In the genomic region with DNA sequence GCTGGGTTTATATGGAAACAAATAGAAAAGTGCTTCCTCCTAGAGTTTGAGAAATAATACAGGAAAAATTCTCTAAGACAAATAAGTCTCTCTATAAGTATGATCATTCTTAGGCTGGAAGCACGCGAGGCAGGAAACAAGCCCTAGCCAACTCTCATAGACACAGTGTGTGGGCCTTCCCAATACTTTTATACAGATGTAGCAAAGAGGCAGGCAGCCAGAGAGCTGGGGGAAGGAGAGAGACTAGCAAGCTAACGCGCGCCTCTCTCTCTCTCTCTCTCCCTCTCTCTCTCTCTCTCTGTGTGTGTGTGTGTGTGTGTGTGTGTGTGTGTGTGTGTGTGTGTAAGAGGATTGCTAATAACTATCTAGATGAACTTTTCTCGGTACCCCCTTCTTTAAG, we compare ENCODE assay signal across 9 mouse cellular contexts. TPM values are rescaled to one million over a fixed set of nuclear protein-coding genes. Genes with fewer than 3 reads are reported as not detected.
DNase-seq lines count a peak whose midpoint lies in the region; ATAC-seq and TF ChIP-seq lines count a peak whose summit lies in the region.
"Had no signal": no experiment of that assay in that cellular context is flagged by ENCODE, and none has a peak within 500 bp of the region (broad histone marks: within the 10 kb centered on the region; RNA-seq: fewer than 3 reads in every experiment).

No protein-coding gene starts in this region.

- no peak for DNase-seq in kidney, postnatal 25 days
- DNase-seq in embryonic facial prominence, embryonic 14.5 days (ENCODE audit: low spot score), result peak; percentile 80
- no peak for DNase-seq in cerebellum, adult 2 months
- no peak for DNase-seq in layer of hippocampus, adult 9-10 months (ENCODE audit: low spot score)
- no peak for DNase-seq in adrenal gland, postnatal 10 days

- H3K36me3 ChIP-seq in kidney, embryonic 15.5 days, result no peaks in the 10 kb centered on the region
- no peaks in the 10 kb centered on the region for H3K36me3 ChIP-seq in embryonic facial prominence, embryonic 14.5 days (ENCODE audit: control insufficient read depth, insufficient read depth, low read length)
- no peaks in the 10 kb centered on the region for H3K36me3 ChIP-seq in hindbrain, embryonic 16.5 days (ENCODE audit: control insufficient read depth, insufficient read depth, low read length)
- no peaks in the 10 kb centered on the region for H3K36me3 ChIP-seq in midbrain, embryonic 13.5 days

- 0 out of 2 replicates have a peak overlapping the region, but pooled peaks have one; percentile 68 for H3K9ac ChIP-seq in kidney, embryonic 15.5 days
- peak overlapping the region; percentile 70 for H3K9ac ChIP-seq in embryonic facial prominence, embryonic 14.5 days (ENCODE audit: low read depth, low read length)
- no peak overlapping the region for H3K9ac ChIP-seq in hindbrain, embryonic 16.5 days (ENCODE audit: low read depth, low read length)
- no peak overlapping the region for H3K9ac ChIP-seq in midbrain, embryonic 13.5 days (replicated peaks)

- TF ChIP-seq POLR2A in cerebellum, adult 2 months (IDR thresholded peaks at IDR 0.05; ENCODE audit: borderline replicate concordance, insufficient read depth, low read length), result no peak

- ATAC-seq in kidney, embryonic 15.5 days (replicated peaks; ENCODE audit: low FRiP score), result no peak
- no peak for ATAC-seq in embryonic facial prominence, embryonic 14.5 days (ENCODE audit: low read depth)
- no peak for ATAC-seq in hindbrain, embryonic 16.5 days
- ATAC-seq in midbrain, embryonic 13.5 days, result no peak

- no peaks in the 10 kb centered on the region for H3K9me3 ChIP-seq in kidney, embryonic 15.5 days (replicated peaks)
- H3K9me3 ChIP-seq in embryonic facial prominence, embryonic 14.5 days (ENCODE audit: control insufficient read depth, low read length), result no peaks in the 10 kb centered on the region
- no peaks in the 10 kb centered on the region for H3K9me3 ChIP-seq in hindbrain, embryonic 16.5 days (ENCODE audit: control insufficient read depth, low read length)
- no peaks in the 10 kb centered on the region for H3K9me3 ChIP-seq in midbrain, embryonic 13.5 days

- peak overlapping the region; percentile 89; the same call in 1 of the 2 replicates for H3K27ac ChIP-seq in kidney, embryonic 15.5 days
- peak overlapping the region; percentile 88 for H3K27ac ChIP-seq in embryonic facial prominence, embryonic 14.5 days (replicated peaks; ENCODE audit: low read depth, low read length)
- H3K27ac ChIP-seq in hindbrain, embryonic 16.5 days (ENCODE audit: low read depth, low read length), result no peak overlapping the region
- no peak overlapping the region for H3K27ac ChIP-seq in midbrain, embryonic 13.5 days
- H3K27ac ChIP-seq in cerebellum, adult 2 months (ENCODE audit: insufficient read depth, low read length), result no peak overlapping the region

- H3K27me3 ChIP-seq in kidney, embryonic 15.5 days, result peaks cover 18% of the 10 kb centered on the region; the same call in 1 of the 2 replicates
- H3K27me3 ChIP-seq in embryonic facial prominence, embryonic 14.5 days (replicated peaks; ENCODE audit: control insufficient read depth, insufficient read depth, low read length), result peaks cover 12% of the 10 kb centered on the region
- H3K27me3 ChIP-seq in hindbrain, embryonic 16.5 days (replicated peaks; ENCODE audit: control insufficient read depth, insufficient read depth, low read length), result no peaks in the 10 kb centered on the region
- peaks cover 33% of the 10 kb centered on the region; the same call in 1 of the 2 replicates for H3K27me3 ChIP-seq in midbrain, embryonic 13.5 days
- H3K27me3 ChIP-seq in cerebellum, adult 2 months (ENCODE audit: control insufficient read depth, insufficient read depth, low read length), result no peaks in the 10 kb centered on the region; the same call in 1 of the 2 replicates

- 29% methylated on average over 3 of the region's 6 CpGs for WGBS in kidney, embryonic 15.5 days
- WGBS in embryonic facial prominence, embryonic 14.5 days, result 16% methylated on average over 3 of the region's 6 CpGs
- 16% methylated on average over 6 of the region's 6 CpGs for WGBS in hindbrain, embryonic 16.5 days
- WGBS in midbrain, embryonic 13.5 days, result 51% methylated on average over 3 of the region's 6 CpGs
- 23% methylated on average over 6 of the region's 6 CpGs for WGBS in cerebellum, adult 2 months

- peak overlapping the region; percentile 60 for H3K4me3 ChIP-seq in kidney, embryonic 15.5 days (replicated peaks)
- H3K4me3 ChIP-seq in embryonic facial prominence, embryonic 14.5 days (ENCODE audit: low read depth, low read length), result peak overlapping the region; percentile 54
- no peak overlapping the region; the same call in 1 of the 2 replicates for H3K4me3 ChIP-seq in hindbrain, embryonic 16.5 days (ENCODE audit: low read length)
- peak overlapping the region; percentile 46; the same call in 1 of the 2 replicates for H3K4me3 ChIP-seq in midbrain, embryonic 13.5 days (replicated peaks)
- no peak overlapping the region for H3K4me3 ChIP-seq in cerebellum, adult 2 months (replicated peaks; ENCODE audit: insufficient read depth, low read depth, low read length)
- H3K4me3 ChIP-seq: myocyte had no signal

- no peak for TF ChIP-seq CTCF in cerebellum, adult 2 months (IDR thresholded peaks at IDR 0.05; ENCODE audit: borderline replicate concordance, insufficient read depth, low read depth, low read length)

- H3K4me2 ChIP-seq in kidney, embryonic 15.5 days, result peak overlapping the region; percentile 63
- peak overlapping the region; percentile 53 for H3K4me2 ChIP-seq in embryonic facial prominence, embryonic 14.5 days (ENCODE audit: low read depth, low read length)
- peak overlapping the region; percentile 88 for H3K4me2 ChIP-seq in hindbrain, embryonic 16.5 days (ENCODE audit: low read length)
- H3K4me2 ChIP-seq in midbrain, embryonic 13.5 days (replicated peaks), result peak overlapping the region; percentile 74

- H3K4me1 ChIP-seq in kidney, embryonic 15.5 days, result peaks cover 13% of the 10 kb centered on the region
- no peaks in the 10 kb centered on the region; the same call in 1 of the 2 replicates for H3K4me1 ChIP-seq in embryonic facial prominence, embryonic 14.5 days (ENCODE audit: control insufficient read depth, insufficient read depth, low read length)
- H3K4me1 ChIP-seq in hindbrain, embryonic 16.5 days (ENCODE audit: control insufficient read depth, insufficient read depth, low read depth, low read length), result peaks cover 2% of the 10 kb centered on the region; the same call in 1 of the 2 replicates
- H3K4me1 ChIP-seq in midbrain, embryonic 13.5 days (replicated peaks), result 0 out of 2 replicates have a peak, but pooled peaks cover 19% of the 10 kb centered on the region
- H3K4me1 ChIP-seq in cerebellum, adult 2 months (ENCODE audit: control insufficient read depth, insufficient read depth, low read length), result no peaks in the 10 kb centered on the region

RNA-seq across cellular contexts. Expression of a gene that starts 2.2 kb away (rescaled TPM):
- 931 and 969 TPM in 2 replicates for polyA plus RNA-seq in kidney, embryonic 15.5 days (2015; fragmentation: Nextera tagmentation; extraction: Ambion mirVana)
- polyA plus RNA-seq in embryonic facial prominence, embryonic 14.5 days (2014; fragmentation: Nextera tagmentation; extraction: Ambion mirVana), result 694 and 855 TPM in 2 replicates
- polyA plus RNA-seq in hindbrain, embryonic 16.5 days (2015; fragmentation: Nextera tagmentation; extraction: Ambion mirVana), result 78.2 and 93.5 TPM in 2 replicates
- 55.9 and 58.0 TPM in 2 replicates for polyA plus RNA-seq in midbrain, embryonic 13.5 days (2015; fragmentation: Nextera tagmentation; extraction: Ambion mirVana)
- 2.6 and 2.8 TPM in 2 replicates for polyA plus RNA-seq in cerebellum, adult 2 months (2012; rRNA removed)
- 100 to 1,000 TPM in 1 of 2 experiments, 10 to 100 TPM in 1; 96.6 to 113 TPM for total RNA-seq in adrenal gland, postnatal 10 days (2021)
- polyA plus RNA-seq: myocyte had no signal

Comparison
In these comparisons a context has a peak if more than half of its experiments do, and no peak if none do; other contexts are left out.
1. H3K27ac ChIP-seq: peak in kidney, embryonic 15.5 days (single experiment) and embryonic facial prominence, embryonic 14.5 days (single experiment); none in hindbrain, embryonic 16.5 days (single experiment), midbrain, embryonic 13.5 days (single experiment) and cerebellum, adult 2 months (single experiment).
2. H3K4me3 ChIP-seq: peak in kidney, embryonic 15.5 days (single experiment), embryonic facial prominence, embryonic 14.5 days (single experiment) and midbrain, embryonic 13.5 days (single experiment); none in hindbrain, embryonic 16.5 days (single experiment) and cerebellum, adult 2 months (single experiment).
3. H3K9ac ChIP-seq: peak in kidney, embryonic 15.5 days (single experiment) and embryonic facial prominence, embryonic 14.5 days (single experiment); none in hindbrain, embryonic 16.5 days (single experiment) and midbrain, embryonic 13.5 days (single experiment).
4. RNA of a gene that starts 2.2 kb away (polyA plus RNA-seq): 931 to 969 TPM in kidney, embryonic 15.5 days, 694 to 855 TPM in embryonic facial prominence, embryonic 14.5 days, 78.2 to 93.5 TPM in hindbrain, embryonic 16.5 days and 55.9 to 58.0 TPM in midbrain, embryonic 13.5 days; 2.6 to 2.8 TPM in cerebellum, adult 2 months; every median in the first group is over 10 times any median in the second.
5. Peak in every context shown above with its lines, with median percentiles within 50 percentile points of each other: H3K4me2 ChIP-seq.